Mouse (Mus musculus): ENCODE data around the gene Ccna2.
"Not testable (repeated sequence)": the region's sequence is repeated elsewhere in the genome, so short reads cannot be mapped to it uniquely, and the experiment has no call there.

The Ccna2 gene

GRCm38 (mm10) chr3:36571827-36572378, at the start of gene Ccna2:
Gene Ccna2 (minus strand): TSS chr3:36572150.
- DNase-seq, result peak; percentile 98

- no peak for DNase-seq
Measured at GRCm38 (mm10) chr3:36618181-36618580, 46.2 kb upstream of the Ccna2 start.

- peak; percentile 48 for DNase-seq
Measured at GRCm38 (mm10) chr3:36613908-36614255, 41.9 kb upstream of the Ccna2 start.

DNA sequence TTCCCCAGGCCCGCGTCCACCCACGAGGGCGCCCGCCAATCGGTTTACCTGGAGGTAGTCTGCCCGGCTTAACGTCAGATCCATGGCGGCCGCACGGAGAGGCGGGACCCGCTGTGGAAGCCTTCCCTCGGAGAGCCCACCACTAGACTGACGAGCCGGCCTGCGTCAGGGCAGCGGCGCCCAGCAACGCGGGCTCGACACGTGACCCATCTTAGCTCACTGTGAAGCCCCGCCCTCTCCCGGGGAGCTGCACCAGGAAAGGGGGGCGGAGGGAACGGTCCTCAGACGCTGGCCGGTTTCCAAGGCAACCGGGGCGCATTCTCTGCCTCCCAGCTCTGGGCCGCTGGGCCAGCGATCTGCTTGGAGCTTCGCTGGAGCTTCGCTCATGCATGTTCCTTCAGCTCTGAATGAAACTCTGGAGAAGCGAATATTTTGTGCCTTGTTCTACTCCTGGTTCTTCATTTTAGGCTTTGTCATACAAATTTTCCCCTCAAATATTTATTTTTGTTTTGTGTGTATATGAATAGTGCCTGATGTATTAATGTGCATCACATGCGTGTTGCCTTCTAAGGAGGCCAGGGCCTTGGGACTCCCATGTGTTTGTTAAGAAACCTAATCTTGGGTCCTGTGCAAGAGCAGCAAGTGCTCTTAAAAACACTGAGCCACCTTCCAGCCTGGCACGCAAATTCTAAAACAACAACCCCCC, 41.4 kb upstream of the Ccna2 start, which contains the start of gene Bbs7:
Gene Bbs7, minus strand, starts transcription at position 276 of the 706 bp plus-strand sequence.
- DNase-seq, result peak; percentile 92

- DNase-seq, result no peak
Measured at GRCm38 (mm10) chr3:36612687-36613086, 40.7 kb upstream of the Ccna2 start.

GRCm38 (mm10) chr3:36605894-36606783, 34.2 kb upstream of the Ccna2 start:
- DNase-seq, result no peak

- not testable (repeated sequence) for DNase-seq
Measured at GRCm38 (mm10) chr3:36599773-36600172, 27.8 kb upstream of the Ccna2 start.

- DNase-seq, result no peak
Measured at GRCm38 (mm10) chr3:36598811-36599210, 26.9 kb upstream of the Ccna2 start.

DNA sequence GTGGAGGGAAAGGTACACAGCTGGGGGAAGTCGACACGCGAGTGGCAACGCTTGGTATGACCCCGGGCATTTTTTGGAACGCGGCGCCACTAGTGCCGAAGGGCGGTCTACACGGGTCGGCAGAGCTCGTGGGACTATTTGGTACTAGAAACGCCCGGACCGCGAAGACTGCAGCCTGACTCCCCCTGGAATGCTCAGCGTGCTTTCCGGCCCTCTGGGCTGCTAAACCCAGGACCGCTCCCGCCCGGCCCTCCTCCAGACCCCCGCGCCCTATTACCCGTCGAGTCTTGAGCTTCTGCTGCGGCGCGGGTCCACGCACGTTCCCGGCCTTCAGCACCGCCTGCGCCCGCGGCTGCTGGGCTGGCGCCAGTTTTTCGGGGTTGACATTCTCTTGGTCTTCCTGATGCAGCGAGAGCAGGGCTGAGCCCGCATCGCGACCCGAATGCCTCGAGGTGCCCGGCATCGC, 556 bp downstream of the Ccna2 start:
- DNase-seq, result no peak

DNA sequence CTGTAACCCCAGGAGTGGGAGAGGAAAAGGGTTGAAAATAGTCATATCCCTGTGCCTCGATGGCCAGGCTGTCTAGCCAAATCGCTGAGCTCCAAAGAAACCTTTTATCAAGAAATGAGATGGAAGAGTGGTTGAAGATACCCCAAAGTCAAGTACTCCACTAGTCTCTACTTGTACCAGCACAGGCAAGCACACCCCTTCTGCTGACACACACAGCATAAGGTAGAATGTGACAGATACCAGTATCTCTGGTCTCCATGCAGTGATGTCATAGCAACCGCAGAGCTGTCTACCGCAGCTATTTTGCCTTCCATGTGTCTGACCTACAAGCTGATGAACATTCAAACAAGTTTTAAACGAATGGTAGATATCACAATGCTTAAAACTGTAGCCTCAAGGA, 2.1 kb downstream of the Ccna2 start:
- DNase-seq, result no peak

DNA sequence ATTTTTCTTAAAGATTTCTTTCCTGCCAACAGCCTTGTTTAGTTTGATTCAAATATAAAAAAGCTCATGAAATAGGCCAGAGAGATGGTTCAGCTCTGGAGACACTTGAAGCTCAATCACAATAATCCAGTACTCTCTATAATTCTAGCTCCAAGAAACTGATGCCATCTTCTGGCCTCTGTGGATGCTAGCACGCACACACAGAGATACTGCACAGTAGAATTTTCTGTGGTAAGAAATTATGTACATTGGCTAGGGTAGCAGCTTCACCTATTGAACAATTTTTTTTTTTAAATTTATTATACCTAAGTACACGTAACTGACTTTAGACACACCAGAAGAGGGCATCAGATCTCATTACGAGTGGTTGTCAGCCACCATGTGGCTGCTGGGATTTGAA, 8.3 kb downstream of the Ccna2 start:
- no peak for DNase-seq

DNA sequence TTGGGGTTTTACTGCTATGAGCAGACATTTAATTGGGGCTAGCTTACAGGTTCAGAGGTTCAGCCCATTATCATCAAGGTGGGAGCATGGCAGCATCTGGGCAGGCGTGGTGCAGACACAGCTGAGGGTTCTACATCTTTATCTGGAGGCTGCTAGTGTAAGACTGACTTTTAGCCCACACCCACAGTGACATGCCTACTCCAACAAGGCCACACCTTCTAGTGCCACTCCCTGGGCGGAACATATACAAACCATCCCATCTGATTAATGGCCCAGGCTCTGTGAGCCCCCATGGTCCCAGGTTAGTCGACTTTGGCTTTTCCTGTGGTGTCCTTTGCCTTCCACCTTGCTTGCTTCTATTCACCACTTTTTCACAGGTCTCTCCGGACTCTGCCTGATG, 12.3 kb downstream of the Ccna2 start:
- no peak for DNase-seq

- DNase-seq, result no peak
Measured at GRCm38 (mm10) chr3:36557601-36558000, 14.3 kb downstream of the Ccna2 start.

GRCm38 (mm10) chr3:36552406-36553047, 19.4 kb downstream of the Ccna2 start, which contains the start of gene Exosc9:
Gene Exosc9 (plus strand): TSS chr3:36552606.
- peak; percentile 95 for DNase-seq

- DNase-seq, result no peak
Measured at GRCm38 (mm10) chr3:36551851-36552384, 20.0 kb downstream of the Ccna2 start.

- peak; percentile 41 for DNase-seq
Measured at GRCm38 (mm10) chr3:36551343-36551742, 20.6 kb downstream of the Ccna2 start.

- DNase-seq, result no peak
Measured at GRCm38 (mm10) chr3:36544961-36545360, 27.0 kb downstream of the Ccna2 start.

- DNase-seq, result no peak
Measured at GRCm38 (mm10) chr3:36541399-36541798, 30.6 kb downstream of the Ccna2 start.

- no peak for DNase-seq
Measured at GRCm38 (mm10) chr3:36540756-36541155, 31.2 kb downstream of the Ccna2 start.

DNA sequence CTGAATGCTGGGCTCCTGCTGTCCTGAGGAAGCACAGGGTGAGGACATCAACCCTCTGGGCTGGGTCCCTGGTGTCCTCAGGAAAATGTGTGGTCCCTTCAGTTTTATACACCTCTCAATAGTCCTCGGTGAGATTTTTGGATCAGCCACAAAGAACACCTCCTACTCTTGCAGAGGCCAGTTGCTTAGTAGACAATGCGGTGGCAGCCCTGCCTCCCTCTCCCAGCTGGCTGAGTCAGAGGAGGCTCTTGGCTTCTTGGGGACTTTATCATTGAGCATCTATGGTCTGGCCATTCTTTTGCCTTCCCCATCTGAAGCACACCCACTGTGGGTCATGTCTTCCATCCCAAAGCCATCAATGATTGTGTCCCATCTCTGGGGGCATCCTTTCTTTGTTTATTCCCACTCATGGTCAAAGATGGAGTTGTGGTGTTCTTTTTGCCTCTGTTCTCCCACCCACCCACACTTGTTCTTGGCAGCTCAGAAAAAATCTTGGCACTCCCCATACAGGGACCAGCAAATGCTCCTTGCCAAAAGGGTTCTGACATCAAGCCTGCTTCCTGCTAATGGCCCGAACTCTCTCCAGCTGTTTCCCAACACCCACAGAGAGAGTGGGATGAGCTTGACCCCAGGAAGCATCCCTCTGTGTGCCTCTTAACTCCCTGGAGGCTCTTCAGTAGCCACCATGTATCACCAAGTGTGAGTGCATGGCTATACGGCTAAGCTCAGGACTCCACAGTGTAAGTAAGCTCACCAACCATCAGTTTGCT, 34.1 kb downstream of the Ccna2 start:
- no peak for DNase-seq

- DNase-seq, result no peak
Measured at GRCm38 (mm10) chr3:36536041-36536440, 35.9 kb downstream of the Ccna2 start.

- DNase-seq, result no peak
Measured at GRCm38 (mm10) chr3:36533201-36533672, 38.7 kb downstream of the Ccna2 start.
